ENCODE assay signal across 32 mouse cellular contexts in the genomic region with DNA sequence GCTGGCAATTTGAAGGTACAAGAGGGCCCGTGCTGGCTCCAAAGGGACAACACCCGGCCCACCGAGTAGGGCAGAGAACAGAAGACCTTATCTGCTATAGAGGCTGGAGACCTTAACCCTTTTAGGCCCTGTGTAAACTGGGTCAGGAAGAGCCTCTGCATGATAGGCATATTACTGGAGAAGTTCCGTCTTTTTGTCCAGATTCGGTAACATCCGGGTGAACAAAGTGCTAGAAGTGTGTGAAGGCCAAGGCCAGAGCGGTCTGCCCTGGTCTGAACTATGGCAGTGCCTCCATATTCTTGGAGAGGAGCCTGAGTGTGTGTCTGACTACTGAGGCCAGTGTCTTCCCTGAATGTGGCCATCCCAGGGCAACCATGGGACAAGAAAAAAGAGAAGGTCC. TPM values are rescaled to one million over a fixed set of nuclear protein-coding genes. Genes with fewer than 3 reads are reported as not detected.
DNase-seq lines count a peak whose midpoint lies in the region; ATAC-seq and TF ChIP-seq lines count a peak whose summit lies in the region.
"Had no signal": no experiment of that assay in that cellular context is flagged by ENCODE, and none has a peak within 500 bp of the region (broad histone marks: within the 10 kb centered on the region; RNA-seq: fewer than 3 reads in every experiment).

TSS of gene Gm20671 (minus strand) at position 101 of the 400 bp plus-strand sequence.

- TF ChIP-seq CTCF in thymus, adult 2 months (IDR thresholded peaks at IDR 0.05; ENCODE audit: borderline replicate concordance, control insufficient read depth, extremely low read depth, insufficient read depth, low read length, poor library complexity), result no peak
- TF ChIP-seq CTCF in small intestine, adult 2 months (IDR thresholded peaks at IDR 0.05; ENCODE audit: extremely low read depth, insufficient read length, insufficient replicate concordance, low read depth, low read length), result no peak

- peak; percentile 31 for DNase-seq in adrenal gland, adult 8-10 months
- no peak for DNase-seq in adrenal gland, postnatal 4 days (ENCODE audit: low spot score in 2 of 2)
- no peak for DNase-seq in thymus, adult 2 months
- DNase-seq in thymus, adult 18-20 months, result no peak
- DNase-seq: cerebellum, adult 11-12 months; cerebellum, adult 8-10 months; cerebellum, postnatal 10 days; cerebellum, postnatal 36 days; embryo, embryonic 11 days; gastrocnemius, postnatal 14 days; heart, adult 11 months had no signal

- H3K4me3 ChIP-seq in thymus, adult 2 months (ENCODE audit: control insufficient read depth, insufficient read depth, low read length), result no peak within 1 kb of the TSS
- H3K4me3 ChIP-seq in small intestine, adult 2 months (ENCODE audit: low read depth, low read length), result no peak within 1 kb of the TSS
- H3K4me3 ChIP-seq: embryonic facial prominence, embryonic 10.5 days; embryonic facial prominence, embryonic 13.5 days; forebrain, embryonic 10.5 days; forebrain, embryonic 13.5 days; gastrocnemius, adult 2 months; hindbrain, embryonic 10.5 days; hindbrain, embryonic 13.5 days; intestine, embryonic 15.5 days had no signal

- H3K27me3 ChIP-seq in thymus, adult 2 months (ENCODE audit: control insufficient read depth, insufficient read depth, low read length), result no peaks in the 10 kb centered on the region
- H3K27me3 ChIP-seq in small intestine, adult 2 months (ENCODE audit: control insufficient read depth, insufficient read depth, low read length), result no peaks in the 10 kb centered on the region
- H3K27me3 ChIP-seq: embryonic facial prominence, embryonic 13.5 days; forebrain, embryonic 13.5 days; hindbrain, embryonic 13.5 days; intestine, embryonic 15.5 days had no signal

- H3K27ac ChIP-seq in thymus, adult 2 months (ENCODE audit: control insufficient read depth, insufficient read depth, low read length), result no peak within 1 kb of the TSS
- H3K27ac ChIP-seq in small intestine, adult 2 months (ENCODE audit: insufficient read depth, low read depth, low read length), result no peak within 1 kb of the TSS
- H3K27ac ChIP-seq: embryonic facial prominence, embryonic 10.5 days; embryonic facial prominence, embryonic 13.5 days; forebrain, embryonic 10.5 days; forebrain, embryonic 13.5 days; gastrocnemius, adult 2 months; hindbrain, embryonic 10.5 days; hindbrain, embryonic 13.5 days; intestine, embryonic 15.5 days had no signal

- 95% methylated on average over 7 of the region's 7 CpGs for WGBS in thymus, adult 2 months
- WGBS in small intestine, adult 2 months, result 90% methylated on average over 7 of the region's 7 CpGs

- TF ChIP-seq POLR2A in thymus, adult 2 months (IDR thresholded peaks at IDR 0.05; ENCODE audit: control insufficient read depth, extremely low read depth, insufficient read depth, low read length, poor library complexity), result no peak
- TF ChIP-seq POLR2A in small intestine, adult 2 months (IDR thresholded peaks at IDR 0.05; ENCODE audit: low read depth, low read length), result no peak

- no peaks in the 10 kb centered on the region for H3K4me1 ChIP-seq in thymus, adult 2 months (replicated peaks; ENCODE audit: control insufficient read depth, insufficient read depth, low read length)
- H3K4me1 ChIP-seq in small intestine, adult 2 months (ENCODE audit: control insufficient read depth, insufficient read depth, insufficient read length, low read length), result peaks cover under 1% of the 10 kb centered on the region; the same call in 1 of the 2 replicates
- H3K4me1 ChIP-seq: embryonic facial prominence, embryonic 10.5 days; embryonic facial prominence, embryonic 13.5 days; forebrain, embryonic 10.5 days; forebrain, embryonic 13.5 days; hindbrain, embryonic 10.5 days; hindbrain, embryonic 13.5 days; intestine, embryonic 15.5 days had no signal

- no peak for ATAC-seq in erythroblast, adult 5-6 weeks (replicated peaks; ENCODE audit: low FRiP score, poor library complexity, severe bottlenecking)
- ATAC-seq: CD4-positive, CD25-positive, alpha-beta regulatory T cell, adult 4 months; forebrain, embryonic 13.5 days; forebrain, embryonic 16.5 days; hindbrain, embryonic 16.5 days; intestine, embryonic 15.5 days had no signal

- peaks cover 52% of the 10 kb centered on the region for H3K36me3 ChIP-seq in thymus, adult 2 months (ENCODE audit: control insufficient read depth, insufficient read depth, low read length)
- peaks cover 57% of the 10 kb centered on the region for H3K36me3 ChIP-seq in small intestine, adult 2 months (ENCODE audit: control insufficient read depth, insufficient read depth, low read length)

RNA-seq across cellular contexts. Expression of gene Gm20671, which starts in this region (rescaled TPM):
- not detected for total RNA-seq in adrenal gland, adult 8-10 months (2022)
- not detected for total RNA-seq in adrenal gland, postnatal 4 days (2021)
- polyA plus RNA-seq in thymus, adult 2 months (2012; rRNA removed), result 26.3 and 30.5 TPM in 2 replicates
- polyA plus RNA-seq in small intestine, adult 2 months (2012; rRNA removed), result 9.8 and 17.1 TPM in 2 replicates
- not detected in 2 replicates for total RNA-seq in erythroblast, adult 5-6 weeks (2015; ENCODE audit: low replicate concordance)
- not detected in 2 replicates for total RNA-seq in erythroblast, adult 5-6 weeks (2017; ENCODE audit: low replicate concordance)
- total RNA-seq: gastrocnemius, adult 2 months; gastrocnemius, postnatal 14 days; gastrocnemius, postnatal 4 days; heart, postnatal 25 days; MEL had no signal
- polyA plus RNA-seq: CD4-positive, CD25-positive, alpha-beta regulatory T cell, adult 4 months; cortical plate, adult 2 months; embryonic facial prominence, embryonic 10.5 days; embryonic facial prominence, embryonic 13.5 days; forebrain, embryonic 10.5 days; forebrain, embryonic 13.5 days; forebrain, embryonic 16.5 days; frontal cortex, adult 2 months; heart, embryonic 11.5 days; heart, embryonic 14.5 days; heart, postnatal 0 days; hindbrain, embryonic 10.5 days; hindbrain, embryonic 13.5 days; hindbrain, embryonic 16.5 days; intestine, embryonic 15.5 days had no signal

Comparison
In these comparisons a context has a peak if more than half of its experiments do, and no peak if none do; other contexts are left out.
1. Peak in DNase-seq in adrenal gland, adult 8-10 months; RNA of the gene not detected or under 1 TPM.